Mouse (Mus musculus) liver, postnatal 0 days (tissue): Measurements from ENCODE around the gene Epb41. TPM values are rescaled to one million over a fixed set of nuclear protein-coding genes. Genes with fewer than 3 reads are reported as not detected.

ENCODE experiments used
- ATAC-seq: fragments of 200-750 bp; cut with Nextera tagmentation; 2 replicates; pipeline ENCODE4 v1.8.0; 2017; ENCODE audit warnings: mild to moderate bottlenecking, moderate library complexity
- DNase-seq: peaks from one replicate; pipeline ENCODE4 v3.0.0-alpha.2; 2016
- H3K27ac ChIP-seq: fragments of 300-500 bp; sonication (generic); 2 replicates; pipeline ENCODE4 v1.5.1; 2014; ENCODE audit warnings: antibody characterized with exemption, moderate library complexity, mild to moderate bottlenecking, low read depth
- H3K27me3 ChIP-seq: fragments of 300-500 bp; sonication (generic); 2 replicates; pipeline ENCODE4 v1.6.1; 2014; ENCODE audit warnings: low read length, control low read depth, mixed read lengths; ENCODE audit not compliant: insufficient read depth
- H3K36me3 ChIP-seq: fragments of 300-500 bp; sonication (generic); replicated peaks from 2 replicates; pipeline ENCODE4 v1.6.1; 2014; ENCODE audit warnings: mild to moderate bottlenecking, control low read depth, low read length, moderate library complexity, mixed read lengths; ENCODE audit not compliant: insufficient read depth
- H3K4me1 ChIP-seq: fragments of 300-500 bp; sonication (generic); 2 replicates; pipeline ENCODE4 v1.6.1; 2014; ENCODE audit warnings: antibody characterized with exemption, mild to moderate bottlenecking, control low read depth; ENCODE audit not compliant: insufficient read depth
- H3K4me2 ChIP-seq: fragments of 300-500 bp; sonication (generic); 2 replicates; pipeline ENCODE4 v1.6.1; 2014; ENCODE audit warnings: low read depth, mild to moderate bottlenecking, low read length, moderate library complexity, mixed read lengths
- H3K4me3 ChIP-seq: fragments of 300-500 bp; sonication (generic); 2 replicates; pipeline ENCODE4 v1.5.1; 2014; ENCODE audit warnings: low read depth, low read length
- H3K9ac ChIP-seq: fragments of 300-500 bp; sonication (generic); replicated peaks from 2 replicates; pipeline ENCODE4 v1.6.1; 2014; ENCODE audit warnings: mild to moderate bottlenecking, moderate library complexity
- H3K9me3 ChIP-seq: fragments of 300-500 bp; sonication (generic); 2 replicates; pipeline ENCODE4 v1.6.1; 2016; ENCODE audit warnings: mild to moderate bottlenecking, control low read depth, low read length, mixed read lengths
- CTCF ChIP-seq: sonication (generic); IDR thresholded peaks from 2 replicates; pipeline ENCODE4 v1.5.1; 2016; ENCODE audit warnings: antibody characterized with exemption, low read depth
- EP300 ChIP-seq: IDR thresholded peaks from 2 replicates; pipeline ENCODE4 v1.6.1; 2016; ENCODE audit warnings: antibody characterized with exemption, low read depth, mild to moderate bottlenecking
- WGBS: fragments of 180-500 bp; shearing (Covaris S2); extraction: QIAGEN DNeasy Blood & Tissue Kit; methylation state at CpG from one replicate; pipeline ENCODE4 v1.1.7; 2014; ENCODE audit not compliant: insufficient replicate concordance; 5-methylcytosine and 5-hydroxymethylcytosine counted together
- polyA plus RNA-seq: library from polyadenylated mRNA; unstranded; fragments of >200 nt; fragmentation: Nextera tagmentation; extraction: Ambion mirVana; gene quantifications from 2 replicates; pipeline ENCODE4 v1.2.1, GENCODE M21; 2015

Gene Epb41
- polyA plus RNA-seq, 1 experiment from 2014 or later: 75.1 TPM

DNA sequence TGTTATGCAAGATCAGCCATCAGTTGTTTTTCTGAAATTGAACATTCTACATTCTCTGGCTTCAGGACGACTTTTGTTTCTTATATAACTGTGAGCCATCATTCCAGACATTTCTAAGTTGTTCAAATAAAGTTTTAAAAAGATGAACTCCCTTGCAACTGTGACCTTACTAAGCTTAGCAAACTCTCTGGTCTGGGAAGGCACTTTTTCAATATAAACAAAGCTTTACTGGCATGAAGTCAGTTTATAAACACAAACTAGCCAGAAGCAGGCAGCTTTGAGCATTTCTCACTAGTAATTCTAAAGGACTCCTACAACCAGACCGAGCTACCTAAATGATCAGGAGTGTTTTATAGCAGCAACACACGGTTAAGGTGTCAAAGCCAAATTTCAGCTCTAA is 118.0 kb downstream of the Epb41 start:
- Histone ChIP-seq H3K4me2 (no peak overlapping the region), H3K27ac (no peak overlapping the region), H3K9me3 (no peaks in the 10 kb centered on the region), H3K4me3 (no peak overlapping the region), H3K9ac (no peak overlapping the region), H3K27me3 (no peaks in the 10 kb centered on the region), H3K36me3 (peaks cover 84% of the 10 kb centered on the region), H3K4me1 (no peaks in the 10 kb centered on the region)
- ATAC-seq: no peak
- TF ChIP-seq CTCF (no peak), EP300 (no peak)
- DNase-seq: no peak
- WGBS: 82% methylated on average over 3 of the region's 3 CpGs

DNA sequence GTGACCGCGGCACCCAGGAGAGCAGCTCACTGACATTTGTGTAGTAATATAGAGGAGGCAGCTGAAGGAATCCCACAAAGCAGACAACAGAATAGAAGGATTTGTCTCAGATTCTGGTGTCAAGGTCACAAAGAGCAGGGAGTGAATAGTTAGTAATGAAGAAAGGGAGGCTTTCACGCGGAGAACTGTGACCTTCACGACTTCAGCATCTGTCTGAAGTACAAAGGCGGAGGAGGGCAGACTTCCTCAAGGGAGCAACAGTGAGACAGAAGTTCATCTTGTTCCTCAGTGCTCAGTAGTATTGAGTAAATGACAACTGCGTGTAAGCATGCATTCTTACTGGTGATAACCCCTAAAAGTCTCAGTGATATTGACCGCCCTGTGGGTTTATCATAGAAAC is 124.5 kb downstream of the Epb41 start:
- Histone ChIP-seq H3K9ac (no peak overlapping the region), H3K27me3 (no peaks in the 10 kb centered on the region), H3K4me1 (no peaks in the 10 kb centered on the region), H3K4me3 (no peak overlapping the region), H3K27ac (no peak overlapping the region), H3K36me3 (peaks cover 61% of the 10 kb centered on the region), H3K4me2 (no peak overlapping the region), H3K9me3 (no peaks in the 10 kb centered on the region)
- TF ChIP-seq EP300 (no peak), CTCF (no peak)
- 80% methylated on average over 8 of the region's 8 CpGs for WGBS
- no peak for ATAC-seq
- DNase-seq: no peak

DNA sequence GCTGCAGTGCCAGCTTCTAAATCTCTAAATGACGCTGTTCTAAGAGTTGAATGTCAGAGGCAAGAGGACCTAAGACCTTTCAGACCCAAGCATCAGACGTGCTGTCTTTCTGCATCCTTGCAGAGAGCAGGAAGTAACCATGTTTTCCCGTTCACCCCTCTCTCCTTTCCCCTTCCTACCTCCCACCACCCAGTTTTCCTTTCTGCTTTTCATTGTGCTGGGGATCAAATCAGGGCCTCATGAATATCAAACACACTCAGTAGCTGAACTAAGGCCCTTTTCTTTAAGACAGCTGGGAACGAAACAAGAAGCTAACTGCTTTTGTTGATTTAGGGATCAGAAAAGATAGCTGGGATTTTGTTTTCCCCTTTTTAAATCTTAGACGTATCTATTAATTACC is 125.2 kb downstream of the Epb41 start:
- no peak overlapping the region for H3K9ac ChIP-seq
- no peak overlapping the region for H3K4me3 ChIP-seq
- H3K9me3 ChIP-seq: no peaks in the 10 kb centered on the region
- H3K27me3 ChIP-seq: no peaks in the 10 kb centered on the region
- H3K36me3 ChIP-seq: peaks cover 59% of the 10 kb centered on the region
- WGBS: 81% methylated on average over 5 of the region's 5 CpGs
- no peak for DNase-seq
- no peak for TF ChIP-seq EP300
- TF ChIP-seq CTCF: no peak
- no peak overlapping the region for H3K4me2 ChIP-seq
- H3K27ac ChIP-seq: no peak overlapping the region
- H3K4me1 ChIP-seq: no peaks in the 10 kb centered on the region
- ATAC-seq: no peak

DNA sequence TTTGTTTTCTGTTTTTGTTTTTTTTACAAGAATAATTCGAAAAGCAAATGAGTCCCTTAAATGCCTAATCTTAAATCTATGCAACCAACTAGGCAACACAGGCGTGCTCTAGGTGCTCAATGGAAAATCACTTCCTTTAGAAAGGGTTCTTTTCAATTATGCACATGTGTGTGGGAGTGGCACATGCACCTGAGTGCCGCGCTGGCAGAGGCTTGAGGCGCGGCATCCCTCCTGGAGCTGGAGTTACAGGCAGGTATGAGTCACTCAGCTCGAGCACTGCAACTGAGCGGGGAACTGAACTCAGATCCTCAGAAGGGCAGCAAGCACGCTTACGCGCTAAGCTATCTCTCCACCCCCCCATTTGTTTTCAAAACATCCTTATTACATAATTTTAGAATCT is 127.3 kb downstream of the Epb41 start:
- H3K4me3 ChIP-seq: no peak overlapping the region
- no peak for ATAC-seq
- H3K4me1 ChIP-seq: no peaks in the 10 kb centered on the region
- peaks cover 54% of the 10 kb centered on the region for H3K36me3 ChIP-seq
- H3K27me3 ChIP-seq: no peaks in the 10 kb centered on the region
- WGBS: 93% methylated on average over 11 of the region's 11 CpGs
- no peak overlapping the region for H3K27ac ChIP-seq
- no peaks in the 10 kb centered on the region for H3K9me3 ChIP-seq
- no peak overlapping the region for H3K4me2 ChIP-seq
- TF ChIP-seq EP300: no peak
- TF ChIP-seq CTCF: no peak
- no peak overlapping the region for H3K9ac ChIP-seq
- no peak for DNase-seq

DNA sequence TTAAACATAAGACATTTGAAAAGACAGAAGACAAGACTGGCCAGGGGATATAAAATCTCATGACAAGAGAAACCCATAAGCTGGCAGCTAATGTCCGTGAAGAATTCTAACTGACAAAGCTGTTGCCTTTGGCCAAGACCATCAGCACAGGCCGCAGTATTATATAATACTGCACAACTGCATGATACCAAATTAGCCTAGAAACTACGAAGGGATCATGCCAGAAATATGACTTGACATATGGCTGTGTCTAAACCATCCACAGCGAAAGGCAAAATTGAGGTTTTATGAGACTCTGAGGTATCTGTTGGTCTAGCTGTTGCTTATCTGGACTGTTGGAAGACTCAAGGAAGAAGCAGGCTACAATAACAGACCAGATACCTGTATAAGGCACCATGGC is 134.3 kb downstream of the Epb41 start:
- peaks cover 6% of the 10 kb centered on the region for H3K4me1 ChIP-seq
- no peak overlapping the region for H3K4me3 ChIP-seq
- 98% methylated on average over 4 of the region's 4 CpGs for WGBS
- H3K27me3 ChIP-seq: no peaks in the 10 kb centered on the region
- H3K9ac ChIP-seq: no peak overlapping the region
- TF ChIP-seq CTCF: no peak
- TF ChIP-seq EP300: no peak
- DNase-seq: no peak
- ATAC-seq: no peak
- H3K4me2 ChIP-seq: no peak overlapping the region
- H3K9me3 ChIP-seq: no peaks in the 10 kb centered on the region
- H3K36me3 ChIP-seq: peaks cover 79% of the 10 kb centered on the region
- H3K27ac ChIP-seq: no peak overlapping the region

DNA sequence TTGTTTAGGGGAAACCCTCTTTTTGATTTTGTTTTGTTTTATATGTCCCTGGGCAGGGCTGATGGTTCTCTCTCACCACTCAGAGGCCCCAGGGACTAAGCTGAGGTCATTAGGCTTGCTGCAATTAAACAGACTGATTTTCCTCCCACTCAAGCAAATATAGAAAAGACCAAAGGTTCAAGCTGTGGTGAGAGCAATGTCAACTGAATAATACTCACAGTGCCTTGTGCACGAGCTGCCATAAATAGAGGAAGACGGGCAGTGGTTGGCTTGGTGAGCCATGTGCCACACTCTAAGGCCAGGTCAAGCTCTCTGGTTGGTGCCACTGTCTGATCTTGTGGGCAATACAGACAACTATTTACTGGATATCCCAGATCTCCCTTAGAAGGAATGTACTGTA is 135.7 kb downstream of the Epb41 start:
- H3K9me3 ChIP-seq: no peaks in the 10 kb centered on the region
- H3K27me3 ChIP-seq: no peaks in the 10 kb centered on the region
- H3K27ac ChIP-seq: peak overlapping the region; percentile 69
- peaks cover 6% of the 10 kb centered on the region for H3K4me1 ChIP-seq
- H3K4me3 ChIP-seq: no peak overlapping the region
- ATAC-seq (peak; percentile 82), DNase-seq (no peak)
- no peak overlapping the region for H3K4me2 ChIP-seq
- TF ChIP-seq CTCF: no peak
- no peak for TF ChIP-seq EP300
- H3K36me3 ChIP-seq: peaks cover 82% of the 10 kb centered on the region
- no peak overlapping the region for H3K9ac ChIP-seq
- 71% methylated on average over 2 of the region's 2 CpGs for WGBS

DNA sequence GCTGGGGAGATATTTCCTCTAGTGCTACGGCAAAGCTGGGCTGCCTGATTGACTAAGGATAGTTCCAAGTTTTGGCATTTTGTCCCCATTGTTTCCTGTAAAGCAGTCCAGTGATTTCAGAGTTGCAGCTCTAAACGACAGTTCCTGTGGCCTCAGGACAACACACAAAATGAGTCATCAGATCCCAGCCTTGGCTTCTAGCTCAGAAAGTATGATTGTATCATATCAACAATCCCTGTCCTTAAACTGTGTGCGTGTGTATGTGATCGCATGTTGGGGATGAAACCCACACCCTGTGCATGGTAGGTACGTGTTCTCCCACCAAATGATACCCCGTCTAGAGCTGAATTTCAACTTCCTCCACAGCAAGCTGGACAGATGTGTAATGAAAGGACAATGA is 146.0 kb downstream of the Epb41 start:
- Histone ChIP-seq H3K27me3 (no peaks in the 10 kb centered on the region), H3K4me2 (no peak overlapping the region), H3K4me1 (no peaks in the 10 kb centered on the region), H3K9me3 (no peaks in the 10 kb centered on the region), H3K36me3 (peaks cover 95% of the 10 kb centered on the region), H3K27ac (no peak overlapping the region), H3K9ac (no peak overlapping the region), H3K4me3 (no peak overlapping the region)
- 90% methylated on average over 6 of the region's 6 CpGs for WGBS
- TF ChIP-seq CTCF (no peak), EP300 (no peak)
- DNase-seq (no peak), ATAC-seq (no peak)
